In the genomic region with DNA sequence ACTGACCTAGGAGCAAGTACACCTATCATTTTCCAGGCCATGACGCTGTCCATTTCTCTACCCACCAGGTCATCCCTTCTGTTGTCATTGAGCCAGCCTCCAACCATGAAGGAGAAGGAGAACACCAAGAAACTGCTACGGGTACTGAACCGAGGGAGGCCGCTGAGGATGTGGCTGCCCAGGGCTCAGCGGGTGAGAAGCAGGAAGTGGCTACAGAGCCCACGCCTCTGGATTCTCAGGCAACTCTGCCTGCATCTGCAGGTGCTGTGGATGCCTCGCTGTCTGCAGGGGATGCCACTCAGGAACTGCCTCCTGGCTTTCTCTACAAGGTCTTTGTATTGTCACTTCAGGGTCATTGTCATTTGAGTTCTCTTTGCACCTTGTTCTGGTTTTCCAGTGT, we compare ENCODE assay signal across 18 mouse cellular contexts.
DNase-seq lines count a peak whose midpoint lies in the region; ATAC-seq lines count a peak whose summit lies in the region.
"Had no signal": no experiment of that assay in that cellular context is flagged by ENCODE, and none has a peak within 500 bp of the region (broad histone marks: within the 10 kb centered on the region; RNA-seq: fewer than 3 reads in every experiment).

No protein-coding gene starts in this region.

- intact Hi-C loops in heart, postnatal 25 days (cut with DNase I), result no loop called here
- intact Hi-C loops in heart, postnatal 14 days (cut with DNase I), result no loop called here

- peak; percentile 60 for ATAC-seq in CD4-positive, CD25-positive, alpha-beta regulatory T cell, adult 4 months
- peak; percentile 70 for ATAC-seq in megakaryocyte, adult 5-6 weeks (ENCODE audit: poor library complexity, severe bottlenecking)
- ATAC-seq: forebrain, embryonic 14.5 days; hindbrain, postnatal 0 days; lung, postnatal 0 days; midbrain, embryonic 16.5 days had no signal

- DNase-seq in T-cell, adult 2 months (ENCODE audit: low spot score), result peak; percentile 33
- peak; percentile 38 to 45 for DNase-seq in thymus, postnatal 10 days (ENCODE audit: low spot score in 2 of 2)
- DNase-seq in testis, postnatal 10 days (ENCODE audit: low spot score), result no peak
- DNase-seq in layer of hippocampus, adult 8-10 months (ENCODE audit: low spot score in 2 of 2), result no peak
- no peak for DNase-seq in heart, postnatal 25 days (ENCODE audit: low spot score)
- no peak for DNase-seq in heart, postnatal 14 days
- DNase-seq: B cell, adult 2 months; cerebellum, adult 9-11 months; heart, postnatal 36 days; kidney, adult 9 months; kidney, postnatal 4 days; right cerebral cortex, adult 18-20 months had no signal

Comparison
In these comparisons a context has a peak if more than half of its experiments do, and no peak if none do; other contexts are left out.
1. DNase-seq: peak in T-cell, adult 2 months (single experiment) and thymus, postnatal 10 days (2 of 2); none in testis, postnatal 10 days (single experiment), layer of hippocampus, adult 8-10 months (0 of 2), heart, postnatal 25 days (single experiment) and heart, postnatal 14 days (0 of 2).